Mouse (Mus musculus): ENCODE results near the gene Tipin.

Gene Tipin

GRCm38 (mm10) chr9:64343656-64344055 is 62.3 kb downstream of the Tipin start:
- DNase-seq (ENCODE audit: low read depth, low spot score) = no peak

- DNase-seq (ENCODE audit: low read depth, low spot score) = no peak
These were observed 64.5 kb downstream of the Tipin start for GRCm38 (mm10) chr9:64345931-64346330.

- DNase-seq (ENCODE audit: low read depth, low spot score) = no peak
These were observed 66.0 kb downstream of the Tipin start for GRCm38 (mm10) chr9:64347377-64347776.

- DNase-seq (ENCODE audit: low read depth, low spot score) = no peak
These were observed 68.1 kb downstream of the Tipin start for GRCm38 (mm10) chr9:64349490-64349889.

- no peak for DNase-seq (ENCODE audit: low read depth, low spot score)
These were observed 69.8 kb downstream of the Tipin start for GRCm38 (mm10) chr9:64351191-64351590.

Data from embryo, embryonic 11.5 days (tissue).